Mouse (Mus musculus) forebrain, embryonic 14.5 days (tissue): ENCODE data around the gene Cd3e. TPM values are rescaled to one million over a fixed set of nuclear protein-coding genes. Genes with fewer than 3 reads are reported as not detected.
"Not testable (repeated sequence)": the region's sequence is repeated elsewhere in the genome, so short reads cannot be mapped to it uniquely, and the experiment has no call there.

Source experiments
- ATAC-seq: fragments of 200-750 bp; cut with Nextera tagmentation; 2 replicates; pipeline ENCODE4 v1.8.0; 2017; ENCODE audit warnings: mild to moderate bottlenecking, moderate library complexity
- DNase-seq: peaks from one replicate; pipeline ENCODE4 v3.0.0-alpha.2; 2015; ENCODE audit warnings: low spot score
- H3K27ac ChIP-seq: fragments of 300-500 bp; sonication (generic); 2 replicates; pipeline ENCODE4 v1.5.1; 2014; ENCODE audit warnings: low read depth, mild to moderate bottlenecking, control low read depth, low read length, moderate library complexity
- H3K27me3 ChIP-seq: fragments of 300-500 bp; sonication (generic); replicated peaks from 2 replicates; pipeline ENCODE4 v1.6.1; 2014; ENCODE audit warnings: low read length, control low read depth, mixed read lengths; ENCODE audit not compliant: control insufficient read depth, insufficient read depth
- H3K36me3 ChIP-seq: fragments of 300-500 bp; sonication (generic); 2 replicates; pipeline ENCODE4 v1.6.1; 2014; ENCODE audit warnings: low read length, control low read depth; ENCODE audit not compliant: control insufficient read depth, insufficient read depth
- H3K4me1 ChIP-seq: fragments of 300-500 bp; sonication (generic); 2 replicates; pipeline ENCODE4 v1.6.1; 2014; ENCODE audit warnings: antibody characterized with exemption, low read length, control low read depth; ENCODE audit not compliant: control insufficient read depth, insufficient read depth
- H3K4me2 ChIP-seq: fragments of 300-500 bp; sonication (generic); 2 replicates; pipeline ENCODE4 v1.6.1; 2014; ENCODE audit warnings: mild to moderate bottlenecking, control low read depth, low read length
- H3K4me3 ChIP-seq: fragments of 300-500 bp; sonication (generic); 2 replicates; pipeline ENCODE4 v1.5.1; 2014; ENCODE audit warnings: low read depth, low read length, control low read depth
- H3K9ac ChIP-seq: fragments of 300-500 bp; sonication (generic); 2 replicates; pipeline ENCODE4 v1.6.1; 2014; ENCODE audit warnings: mild to moderate bottlenecking, low read length, control low read depth, moderate library complexity
- H3K9me3 ChIP-seq: fragments of 300-500 bp; sonication (generic); replicated peaks from 2 replicates; pipeline ENCODE4 v1.6.1; 2016; ENCODE audit warnings: low read length, control low read depth, mixed read lengths; ENCODE audit not compliant: control insufficient read depth
- WGBS: fragments of 180-500 bp; shearing (Covaris S2); extraction: QIAGEN DNeasy Blood & Tissue Kit; methylation state at CpG from one replicate; pipeline ENCODE4 v1.1.7; 2014; 5-methylcytosine and 5-hydroxymethylcytosine counted together
- polyA plus RNA-seq: library from polyadenylated mRNA; unstranded; fragments of >200 nt; fragmentation: Nextera tagmentation; extraction: Ambion mirVana; gene quantifications from 2 replicates; pipeline ENCODE4 v1.2.1, GENCODE M21; 2014

The Cd3e gene
- polyA plus RNA-seq, 1 experiment from 2014 or later, result not detected

DNA sequence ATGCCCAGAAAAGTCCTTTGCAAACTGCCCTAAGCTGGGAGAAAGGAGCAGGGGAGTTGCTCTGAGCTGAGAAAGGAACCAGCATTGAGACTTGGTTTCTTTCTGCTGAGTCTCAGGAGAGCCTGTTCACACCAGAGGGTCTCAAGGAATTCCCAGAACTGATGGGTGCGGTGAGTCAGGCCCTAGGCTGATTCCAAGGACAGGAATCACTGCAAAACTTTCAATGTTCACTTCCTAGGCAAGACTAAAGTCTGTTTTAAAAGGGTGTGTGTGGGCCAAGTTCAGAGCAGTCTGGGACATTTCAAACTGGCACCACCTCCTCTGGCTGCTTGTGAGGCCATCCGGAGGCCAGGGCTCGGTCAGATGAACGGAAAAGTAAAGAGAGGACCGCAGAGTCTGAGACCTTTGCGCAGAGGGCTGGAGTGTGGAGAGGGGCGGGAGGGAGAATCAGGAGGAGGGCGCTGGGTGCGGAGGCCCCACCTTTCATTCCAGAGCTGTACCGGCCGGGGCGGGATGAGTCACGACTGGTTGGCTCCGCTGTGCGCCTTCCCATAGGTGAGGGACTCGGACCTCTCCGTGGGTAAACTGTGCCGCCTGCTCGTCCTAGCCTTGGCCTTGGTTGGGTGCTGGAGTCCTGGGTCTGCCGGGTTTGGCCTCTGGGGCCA, 32.8 kb upstream of the Cd3e start:
- H3K9ac ChIP-seq, result no peak overlapping the region
- H3K27me3 ChIP-seq, result peaks cover 51% of the 10 kb centered on the region
- ATAC-seq, result no peak
- no peak overlapping the region for H3K27ac ChIP-seq
- H3K36me3 ChIP-seq, result no peaks in the 10 kb centered on the region
- H3K4me2 ChIP-seq, result no peak overlapping the region
- no peaks in the 10 kb centered on the region for H3K4me1 ChIP-seq
- no peaks in the 10 kb centered on the region for H3K9me3 ChIP-seq
- DNase-seq, result no peak
- H3K4me3 ChIP-seq, result no peak overlapping the region
- 3% methylated on average over 19 of the region's 20 CpGs for WGBS

DNA sequence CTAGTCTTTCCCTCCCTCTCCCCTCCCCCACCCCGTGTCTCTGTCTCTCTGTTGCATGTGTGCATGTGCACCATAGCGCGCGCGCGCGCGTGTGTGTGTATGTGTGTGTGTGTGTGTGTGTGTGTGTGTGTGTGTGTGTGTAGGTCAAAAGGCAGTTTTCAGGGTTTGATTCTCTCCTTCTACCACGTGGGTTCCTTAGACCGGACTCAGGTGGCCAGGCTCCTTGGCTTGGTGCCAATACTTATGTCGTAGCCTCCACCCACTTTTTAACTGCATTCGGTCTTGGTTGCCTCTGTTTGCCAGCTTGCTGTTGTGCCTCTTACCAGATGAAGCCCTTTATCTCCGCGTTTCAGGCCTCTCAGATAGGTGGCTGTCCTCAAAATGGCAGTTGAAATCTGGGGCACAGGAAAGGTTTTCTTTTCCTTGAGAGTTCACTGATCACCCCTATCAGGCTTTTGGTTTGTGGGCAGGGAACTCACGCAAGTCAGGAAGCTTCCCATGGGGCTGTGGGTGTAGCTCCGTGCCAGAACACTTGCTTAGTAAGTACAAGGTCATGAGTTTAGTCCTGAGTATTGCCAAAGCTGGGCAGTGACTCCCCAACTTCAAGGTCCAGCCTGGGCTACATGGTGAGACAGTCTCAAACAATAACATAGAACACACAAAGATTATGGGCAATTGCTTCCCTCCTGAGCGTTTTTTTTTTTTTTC, 31.9 kb upstream of the Cd3e start:
- Histone ChIP-seq H3K4me3 (no peak overlapping the region), H3K9ac (no peak overlapping the region), H3K36me3 (no peaks in the 10 kb centered on the region), H3K4me1 (no peaks in the 10 kb centered on the region), H3K4me2 (no peak overlapping the region), H3K9me3 (no peaks in the 10 kb centered on the region), H3K27me3 (peaks cover 48% of the 10 kb centered on the region), H3K27ac (no peak overlapping the region)
- DNase-seq (peak; percentile 6), ATAC-seq (no peak)
- WGBS, result 37% methylated on average over 17 of the region's 17 CpGs

DNA sequence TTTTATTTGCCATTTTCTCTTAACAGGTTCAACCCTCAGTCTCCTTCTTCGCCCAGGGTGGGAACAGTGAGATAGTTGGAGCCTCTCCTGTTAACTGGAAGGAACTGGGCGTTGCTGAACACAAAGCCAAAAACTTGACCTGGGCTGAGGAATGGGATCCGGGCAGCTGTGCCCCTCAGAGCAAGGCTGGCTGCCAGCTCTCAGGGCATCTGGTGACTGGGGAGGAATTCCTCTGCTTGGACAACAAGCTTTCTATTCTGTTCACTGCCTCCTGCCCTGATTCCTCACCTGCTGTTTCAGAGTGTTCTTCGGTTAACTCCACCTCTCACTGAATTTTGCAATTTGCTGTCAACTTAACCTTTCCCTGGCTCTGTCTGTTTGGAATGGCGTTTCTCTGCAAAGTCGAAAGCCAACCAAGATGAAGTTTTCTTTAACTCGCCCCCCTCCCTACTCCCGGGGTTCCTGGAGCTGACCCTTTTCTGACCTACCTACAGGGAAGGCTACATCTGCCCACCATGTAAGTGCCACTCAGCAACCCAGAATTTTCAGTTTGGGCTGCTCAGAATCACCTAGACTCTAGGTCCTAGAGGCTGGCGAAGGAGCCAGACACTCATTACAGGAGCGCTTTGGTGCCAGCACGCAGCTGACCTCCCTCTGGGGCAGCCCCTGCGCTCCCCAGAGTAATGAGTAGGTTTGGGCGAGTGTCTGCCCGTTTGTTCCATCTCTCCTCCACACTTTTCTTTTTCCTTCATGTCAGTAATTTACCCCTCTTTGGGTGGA, 30.8 kb upstream of the Cd3e start:
- Histone ChIP-seq H3K27ac (no peak overlapping the region), H3K27me3 (peaks cover 48% of the 10 kb centered on the region), H3K4me2 (no peak overlapping the region), H3K4me3 (no peak overlapping the region), H3K9ac (no peak overlapping the region), H3K36me3 (no peaks in the 10 kb centered on the region), H3K9me3 (no peaks in the 10 kb centered on the region), H3K4me1 (no peaks in the 10 kb centered on the region)
- DNase-seq, result no peak
- WGBS, result 13% methylated on average over 14 of the region's 14 CpGs
- ATAC-seq, result no peak

DNA sequence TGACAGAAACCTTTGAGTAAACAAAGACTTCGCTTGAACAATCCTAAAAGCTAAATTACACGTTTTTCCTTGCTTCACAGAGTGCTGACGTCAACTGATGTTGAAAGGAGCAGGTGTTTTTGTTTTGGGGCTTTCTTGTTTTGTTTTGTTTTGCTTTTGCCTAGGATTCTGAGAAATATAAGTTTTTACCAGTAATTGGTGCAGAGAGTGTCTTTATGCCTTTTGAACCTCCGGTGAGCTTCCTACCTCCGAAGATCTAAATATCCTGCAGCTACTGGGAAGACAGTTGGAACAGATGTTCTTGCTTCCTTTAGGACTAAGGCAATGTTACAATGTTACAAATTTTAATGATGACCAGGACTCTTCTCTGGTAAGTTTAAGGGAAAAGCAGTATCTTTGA, 30.1 kb upstream of the Cd3e start, which contains the start of gene Mpzl2:
Gene Mpzl2 (plus strand): TSS at position 301 of the 400 bp plus-strand sequence.
- 60% methylated on average over 5 of the region's 5 CpGs for WGBS
- H3K4me3 ChIP-seq, result no peak within 1 kb of the TSS
- H3K4me2 ChIP-seq, result no peak within 1 kb of the TSS
- no peaks in the 10 kb centered on the region for H3K4me1 ChIP-seq
- ATAC-seq (no peak), DNase-seq (no peak)
- no peaks in the 10 kb centered on the region for H3K36me3 ChIP-seq
- no peaks in the 10 kb centered on the region for H3K9me3 ChIP-seq
- no peak within 1 kb of the TSS for H3K9ac ChIP-seq
- peaks cover 48% of the 10 kb centered on the region for H3K27me3 ChIP-seq
- no peak within 1 kb of the TSS for H3K27ac ChIP-seq

DNA sequence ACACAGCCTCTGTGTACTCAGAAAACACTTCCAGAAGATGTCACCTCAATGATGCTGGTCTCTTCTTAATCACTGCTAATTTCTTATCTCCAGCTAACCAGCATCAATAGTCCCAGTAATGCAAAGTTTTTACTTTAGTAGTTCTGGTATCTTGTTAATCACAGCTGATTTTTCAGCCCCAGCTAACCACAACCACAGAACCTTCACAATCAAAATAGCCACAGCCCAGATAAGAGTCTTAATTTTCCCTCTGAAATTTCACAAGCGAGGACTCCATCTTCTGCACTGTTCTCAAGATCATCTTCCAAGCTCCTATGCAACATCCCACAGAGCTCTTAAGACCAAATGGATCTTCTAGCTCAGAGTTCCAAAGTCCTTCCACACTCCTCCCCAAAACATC, 28.4 kb upstream of the Cd3e start:
- H3K9ac ChIP-seq, H3K4me3 ChIP-seq, H3K36me3 ChIP-seq, ATAC-seq, H3K9me3 ChIP-seq, DNase-seq, H3K4me2 ChIP-seq, H3K27ac ChIP-seq, H3K4me1 ChIP-seq: not testable (repeated sequence)
- H3K27me3 ChIP-seq, result peaks cover 31% of the 10 kb centered on the region
- WGBS, result 91% methylated on average over 1 of the region's 1 CpGs

DNA sequence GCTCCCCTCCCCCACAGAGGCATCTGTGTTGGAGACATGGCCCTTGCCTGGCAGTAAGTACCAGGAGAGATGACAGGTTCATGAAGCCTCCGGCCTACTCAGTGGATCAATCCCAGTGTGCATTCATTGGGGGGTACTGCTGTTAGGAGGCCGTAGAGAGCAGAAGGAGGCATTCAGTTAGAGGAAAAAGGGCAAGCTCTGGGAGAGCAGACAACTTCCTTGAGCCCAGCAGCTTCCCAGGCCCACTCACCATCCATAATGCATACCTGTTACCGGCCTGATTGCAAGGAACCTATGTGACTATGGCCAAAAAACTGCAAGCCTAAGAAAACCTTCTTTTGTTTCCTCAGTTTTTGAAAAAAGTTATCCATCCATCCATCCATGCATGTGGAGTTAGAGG, 25.1 kb upstream of the Cd3e start:
- Histone ChIP-seq H3K4me2 (no peak overlapping the region), H3K27ac (no peak overlapping the region), H3K9ac (no peak overlapping the region), H3K4me3 (no peak overlapping the region), H3K36me3 (no peaks in the 10 kb centered on the region), H3K27me3 (peaks cover 4% of the 10 kb centered on the region), H3K4me1 (no peaks in the 10 kb centered on the region), H3K9me3 (no peaks in the 10 kb centered on the region)
- 78% methylated on average over 3 of the region's 3 CpGs for WGBS
- DNase-seq (no peak), ATAC-seq (no peak)

DNA sequence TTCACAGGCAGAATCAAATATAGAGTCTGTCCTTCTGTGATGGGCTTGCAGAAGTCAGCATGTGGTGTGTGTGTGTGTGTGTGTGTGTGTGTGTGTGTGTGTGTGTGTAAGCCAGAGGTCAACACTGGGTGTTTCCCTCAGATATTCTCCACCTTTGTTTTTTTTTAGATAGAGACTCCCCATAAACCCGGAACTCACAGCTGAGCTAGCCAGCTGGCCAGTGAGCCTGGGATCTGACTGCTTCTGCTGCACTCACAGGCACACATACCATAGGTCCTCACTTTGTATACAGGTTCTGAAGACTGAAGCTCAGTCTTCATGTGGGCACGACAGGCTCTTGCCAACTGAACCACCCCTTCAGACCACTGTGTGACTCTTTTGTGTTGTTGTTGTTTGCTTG, 22.8 kb upstream of the Cd3e start:
- WGBS, result 75% methylated on average over 2 of the region's 2 CpGs
- Histone ChIP-seq H3K9me3 (no peaks in the 10 kb centered on the region), H3K27ac (no peak overlapping the region), H3K27me3 (0 out of 2 replicates have a peak, but pooled peaks cover 3% of the 10 kb centered on the region), H3K4me1 (no peaks in the 10 kb centered on the region), H3K4me2 (no peak overlapping the region), H3K4me3 (no peak overlapping the region), H3K36me3 (no peaks in the 10 kb centered on the region), H3K9ac (no peak overlapping the region)
- no peak for ATAC-seq
- no peak for DNase-seq

DNA sequence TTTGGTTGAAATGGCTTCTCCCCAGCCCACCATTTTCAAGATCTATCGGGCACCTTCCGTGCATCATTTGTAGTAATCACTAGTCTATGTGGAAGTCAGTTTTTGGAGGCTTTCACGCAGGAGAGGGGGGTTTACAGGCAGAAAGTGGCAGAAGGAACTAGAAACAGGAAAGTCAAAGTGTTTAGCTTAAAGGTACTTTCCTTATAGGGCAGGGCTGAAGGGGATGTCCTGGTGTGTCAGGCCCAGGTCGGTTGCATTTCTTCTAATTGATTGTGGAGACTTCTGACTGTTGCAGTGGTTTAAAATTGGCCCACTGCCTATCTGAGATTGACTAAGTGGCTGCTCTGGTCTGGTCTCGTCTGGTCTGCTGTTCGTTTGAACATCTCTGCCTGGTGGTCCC, 20.9 kb upstream of the Cd3e start:
- ATAC-seq (no peak), DNase-seq (no peak)
- 75% methylated on average over 6 of the region's 6 CpGs for WGBS
- no peaks in the 10 kb centered on the region for H3K36me3 ChIP-seq
- H3K27ac ChIP-seq, result no peak overlapping the region
- H3K27me3 ChIP-seq, result 0 out of 2 replicates have a peak, but pooled peaks cover 3% of the 10 kb centered on the region
- H3K4me3 ChIP-seq, result no peak overlapping the region
- no peaks in the 10 kb centered on the region for H3K4me1 ChIP-seq
- H3K9me3 ChIP-seq, result no peaks in the 10 kb centered on the region
- H3K9ac ChIP-seq, result no peak overlapping the region
- no peak overlapping the region for H3K4me2 ChIP-seq
